In genomic region chr11:82177711-82178110, GRCm38 (mm10) we compare ENCODE assay signal across 8 mouse cellular contexts.
DNase-seq lines count a peak whose midpoint lies in the region; ATAC-seq lines count a peak whose summit lies in the region.

No protein-coding gene starts in this region.

- H3K4me2 ChIP-seq in lung, embryonic 16.5 days (ENCODE audit: low read depth, low read length) = no peak overlapping the region

- H3K36me3 ChIP-seq in lung, embryonic 16.5 days (ENCODE audit: control insufficient read depth, insufficient read depth, low read length) = no peaks in the 10 kb centered on the region

- H3K27ac ChIP-seq in lung, embryonic 16.5 days (ENCODE audit: low read length) = no peak overlapping the region

- 0 out of 2 replicates have a peak, but pooled peaks cover 1% of the 10 kb centered on the region for H3K4me1 ChIP-seq in lung, embryonic 16.5 days (replicated peaks; ENCODE audit: control insufficient read depth, insufficient read depth, low read length)

- no peaks in the 10 kb centered on the region for H3K9me3 ChIP-seq in lung, embryonic 16.5 days (ENCODE audit: control insufficient read depth, low read length)

- 27% methylated on average over 5 of the region's 5 CpGs for WGBS in lung, embryonic 16.5 days

- H3K27me3 ChIP-seq in lung, embryonic 16.5 days (ENCODE audit: control insufficient read depth, insufficient read depth, low read depth, low read length) = no peaks in the 10 kb centered on the region

- H3K9ac ChIP-seq in lung, embryonic 16.5 days (ENCODE audit: low read length) = no peak overlapping the region

- H3K4me3 ChIP-seq in lung, embryonic 16.5 days (ENCODE audit: low read length) = no peak overlapping the region

- DNase-seq in adrenal gland, adult 2 months = peak; percentile 30
- DNase-seq in adrenal gland, adult 8-10 months = no peak
- peak; percentile 33 to 56 for DNase-seq in right cerebral cortex, adult 2 months (ENCODE audit: low spot score in 2 of 2)
- DNase-seq in right cerebral cortex, postnatal 36 days (ENCODE audit: low spot score in 2 of 2) = no peak
- peak; percentile 71 for DNase-seq in embryo, embryonic 9.5 days (ENCODE audit: extremely low spot score)
- DNase-seq in hindlimb bud, embryonic 11.5 days (ENCODE audit: extremely low spot score, low read depth, low spot score) = peak; percentile 60
- peak; percentile 83 for DNase-seq in retina, postnatal 1 day

- peak; percentile 81 for ATAC-seq in lung, embryonic 16.5 days (ENCODE audit: low read depth)

Comparison
In these comparisons a context has a peak if more than half of its experiments do, and no peak if none do; other contexts are left out.
1. DNase-seq: peak in adrenal gland, adult 2 months (single experiment), right cerebral cortex, adult 2 months (2 of 2), embryo, embryonic 9.5 days (single experiment), hindlimb bud, embryonic 11.5 days (single experiment) and retina, postnatal 1 day (single experiment); none in adrenal gland, adult 8-10 months (single experiment) and right cerebral cortex, postnatal 36 days (0 of 2).